Mouse (Mus musculus): ENCODE measurements around the gene Rbpms2. TPM values are rescaled to one million over a fixed set of nuclear protein-coding genes. Genes with fewer than 3 reads are reported as not detected.

The Rbpms2 gene
- 0.92 TPM for total RNA-seq (2023)

DNA sequence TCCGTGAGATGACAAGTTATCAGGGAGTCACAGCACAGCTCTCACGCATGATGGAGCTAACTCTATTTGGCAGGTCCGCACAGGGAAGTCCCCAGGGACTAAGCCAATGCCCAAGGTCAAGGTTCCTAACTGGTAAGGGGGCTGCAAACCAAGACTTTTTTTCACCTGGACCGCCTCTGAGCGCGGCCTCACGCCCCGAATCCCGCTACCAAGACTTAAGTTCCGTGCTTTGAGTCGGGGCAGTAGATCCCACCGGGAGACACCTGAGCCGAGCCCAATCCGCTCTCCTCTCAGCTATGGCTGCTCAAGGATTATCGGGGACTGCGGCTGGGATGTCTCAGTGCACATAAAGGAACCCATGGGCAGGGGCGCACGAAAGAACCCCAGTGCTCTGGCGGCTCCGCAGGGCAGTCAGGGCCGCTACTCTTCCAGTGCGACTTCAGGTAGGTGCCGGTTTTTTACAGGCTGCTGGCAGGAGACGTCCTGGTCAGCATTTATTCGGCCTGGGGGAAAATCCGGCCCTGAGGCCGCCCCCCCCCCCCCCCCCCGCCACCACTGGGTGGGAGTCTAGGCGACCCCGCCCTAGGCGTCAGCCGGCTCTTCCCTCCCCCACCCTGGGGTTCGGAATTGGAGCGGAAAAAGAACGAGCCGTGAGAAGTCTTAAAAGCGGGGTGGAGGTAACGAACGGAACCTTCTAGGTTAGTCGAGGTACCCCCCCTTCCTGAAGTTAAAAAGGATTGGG lies at the start of gene Rbpms2:
TSS of gene Rbpms2 (plus strand) at position 624 of the 742 bp plus-strand sequence.

DNA sequence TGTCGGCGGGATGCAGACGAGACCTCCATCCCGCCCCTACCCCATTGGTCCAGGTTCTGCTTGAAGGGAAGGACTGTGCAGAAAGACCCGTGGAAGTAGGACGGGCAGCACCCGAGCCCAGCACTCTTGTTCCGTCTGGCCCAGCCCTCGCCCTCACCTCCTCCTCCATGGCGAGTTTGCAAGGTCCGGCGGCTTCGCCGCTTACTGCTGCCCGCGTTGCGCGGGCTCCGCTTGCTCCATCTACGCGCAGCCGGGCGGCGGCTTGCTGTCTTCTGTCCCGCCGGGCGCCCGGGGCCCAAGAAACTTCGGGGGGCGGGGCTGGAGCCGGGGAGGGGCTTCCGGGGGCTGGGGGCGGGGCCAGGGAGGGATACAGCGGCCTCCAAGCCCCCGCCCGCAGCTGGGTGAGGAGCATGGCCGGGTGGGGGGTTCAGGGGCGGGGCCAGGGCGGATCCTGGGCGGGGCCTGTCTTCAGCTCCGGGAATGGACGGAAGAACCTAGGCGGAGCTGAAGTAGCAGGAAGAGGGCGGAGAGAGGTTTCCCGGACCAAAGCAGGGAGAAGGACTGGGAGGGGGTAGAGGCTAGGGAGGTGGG lies 49.6 kb upstream of the Rbpms2 start, which contains the start of gene Plekho2:
TSS of gene Plekho2 (minus strand) at position 260 of the 591 bp plus-strand sequence.

DNA sequence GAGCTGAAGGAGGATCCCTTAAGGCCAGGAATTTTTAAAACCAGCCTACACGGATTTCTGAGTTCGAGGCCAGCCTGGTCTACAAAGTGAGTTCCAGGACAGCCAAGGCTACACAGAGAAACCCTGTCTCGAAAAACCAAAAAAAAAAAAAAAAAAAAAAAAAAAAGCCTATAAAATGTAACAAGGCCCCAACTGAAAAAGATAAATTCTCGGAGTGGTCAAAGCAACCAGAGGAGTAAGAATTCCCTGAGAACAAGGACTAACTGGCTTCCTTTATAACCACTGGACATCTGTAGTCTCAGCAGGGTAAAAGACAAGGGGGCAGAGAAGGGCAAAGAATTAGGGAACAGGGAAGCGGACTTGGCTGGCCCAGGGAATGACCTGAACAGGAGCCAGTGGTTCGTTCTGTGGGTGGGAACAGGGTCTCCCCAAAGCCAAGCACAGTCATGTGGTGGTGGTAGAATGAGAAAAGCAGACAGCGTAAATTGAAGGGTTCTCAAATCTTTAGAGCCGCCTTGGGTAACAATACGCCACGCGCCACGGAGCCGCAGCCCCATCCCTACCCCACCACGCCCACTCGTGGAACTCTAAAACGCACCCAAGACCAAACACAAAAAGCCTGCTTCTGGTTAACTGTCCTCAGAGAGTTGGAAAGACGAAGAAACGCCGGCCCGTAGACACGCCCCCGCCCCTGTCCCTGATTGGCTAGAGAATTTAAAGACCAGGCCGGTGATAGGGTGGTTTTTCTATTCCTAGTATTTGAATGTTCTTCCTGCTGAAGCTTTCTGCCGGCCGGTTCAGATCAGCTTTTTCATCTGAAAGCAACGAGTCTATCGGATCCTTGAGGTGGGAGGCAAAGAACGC lies 42.8 kb upstream of the Rbpms2 start, which contains the start of gene Pif1:
TSS of gene Pif1 (plus strand) at position 755 of the 864 bp plus-strand sequence.

DNA sequence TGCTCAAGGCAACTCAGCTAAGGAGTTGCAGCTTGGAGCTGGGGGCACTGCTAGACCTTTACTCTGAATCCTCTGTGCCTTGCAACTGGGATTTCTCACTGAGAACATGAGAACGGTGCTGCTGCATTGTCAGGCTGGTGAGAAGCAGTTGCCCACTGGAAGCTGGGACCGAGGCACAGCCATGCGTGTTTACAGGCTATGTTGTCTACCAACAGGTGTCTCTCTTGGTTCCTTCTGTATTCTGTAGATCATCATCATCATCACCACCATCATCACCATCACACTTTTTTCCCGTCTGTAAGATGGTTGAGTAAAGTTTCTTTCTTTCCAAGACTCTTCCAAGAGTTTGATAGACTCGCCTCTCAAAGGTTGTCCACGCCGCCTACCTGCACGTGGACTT lies 38.3 kb downstream of the Rbpms2 start, which contains the start of gene Oaz2:
TSS of gene Oaz2 (plus strand) at position 301 of the 400 bp plus-strand sequence.

Other genes starting within 250 kb of the Rbpms2 start
- not detected for gene Kbtbd13, start 238.0 kb upstream of the Rbpms2 start, total RNA-seq (2023)
- gene Rasl12, start 231.1 kb upstream of the Rbpms2 start, total RNA-seq (2023): 0.24 TPM
- not detected for gene Slc51b, start 206.7 kb upstream of the Rbpms2 start, total RNA-seq (2023)
- 25.8 TPM for gene Mtfmt, start 193.9 kb upstream of the Rbpms2 start, total RNA-seq (2023)
- gene Spg21, start 168.7 kb upstream of the Rbpms2 start, total RNA-seq (2023): 49.9 TPM
- gene Ankdd1a, start 109.5 kb upstream of the Rbpms2 start, total RNA-seq (2023): not detected
- 37.3 TPM for gene Plekho2, start 49.6 kb upstream of the Rbpms2 start, total RNA-seq (2023)
- gene Pif1, start 42.5 kb upstream of the Rbpms2 start, total RNA-seq (2023): not detected
- gene Oaz2, start 38.4 kb downstream of the Rbpms2 start, total RNA-seq (2023): 30.6 TPM
- 24.4 TPM for gene Zfp609, start 197.9 kb downstream of the Rbpms2 start, total RNA-seq (2023)